Mouse (Mus musculus) intestine, embryonic 15.5 days (tissue): ENCODE results near the gene Sh2d3c. TPM values are rescaled to one million over a fixed set of nuclear protein-coding genes. Genes with fewer than 3 reads are reported as not detected.

Experiments used
- ATAC-seq: fragments of 200-750 bp; cut with Nextera tagmentation; 2 replicates; pipeline ENCODE4 v1.8.0; 2017; ENCODE audit warnings: moderate TSS enrichment, moderate library complexity
- H3K27ac ChIP-seq: fragments of 300-500 bp; sonication (generic); 2 replicates; pipeline ENCODE4 v1.5.1; 2015; ENCODE audit warnings: mild to moderate bottlenecking, inconsistent platforms
- H3K27me3 ChIP-seq: fragments of 300-500 bp; sonication (generic); replicated peaks from 2 replicates; pipeline ENCODE4 v1.6.1; 2015; ENCODE audit warnings: inconsistent platforms
- H3K36me3 ChIP-seq: fragments of 300-500 bp; sonication (generic); 2 replicates; pipeline ENCODE4 v1.6.1; 2015; ENCODE audit warnings: inconsistent platforms
- H3K4me1 ChIP-seq: fragments of 300-500 bp; sonication (generic); replicated peaks from 2 replicates; pipeline ENCODE4 v1.6.1; 2015; ENCODE audit warnings: inconsistent platforms
- H3K4me2 ChIP-seq: fragments of 300-500 bp; sonication (generic); replicated peaks from 2 replicates; pipeline ENCODE4 v1.6.1; 2015; ENCODE audit warnings: mild to moderate bottlenecking, inconsistent platforms
- H3K4me3 ChIP-seq: fragments of 300-500 bp; sonication (generic); replicated peaks from 2 replicates; pipeline ENCODE4 v1.5.1; 2015; ENCODE audit warnings: inconsistent platforms
- H3K9ac ChIP-seq: fragments of 300-500 bp; sonication (generic); 2 replicates; pipeline ENCODE4 v1.6.1; 2015; ENCODE audit warnings: inconsistent platforms
- H3K9me3 ChIP-seq: fragments of 300-500 bp; sonication (generic); 2 replicates; pipeline ENCODE4 v1.6.1; 2016; ENCODE audit warnings: inconsistent platforms
- WGBS: fragments of 180-500 bp; shearing (Covaris S2); methylation state at CpG from one replicate; pipeline ENCODE4 v1.1.7; 2015; 5-methylcytosine and 5-hydroxymethylcytosine counted together
- polyA plus RNA-seq: library from polyadenylated mRNA; unstranded; fragments of >200 nt; fragmentation: Nextera tagmentation; extraction: Ambion mirVana; gene quantifications from 2 replicates; pipeline ENCODE4 v1.2.1, GENCODE M21; 2015

Gene Sh2d3c
- polyA plus RNA-seq, 1 experiment from 2014 or later, result 28.6 TPM

- Histone ChIP-seq H3K4me2 (no peak overlapping the region), H3K27ac (no peak overlapping the region), H3K27me3 (no peaks in the 10 kb centered on the region), H3K4me3 (no peak overlapping the region), H3K9me3 (no peaks in the 10 kb centered on the region), H3K36me3 (no peaks in the 10 kb centered on the region), H3K4me1 (peaks cover 12% of the 10 kb centered on the region; the same call in 1 of the 2 replicates), H3K9ac (no peak overlapping the region)
- no peak for ATAC-seq
- WGBS, result 54% methylated on average over 19 of the region's 19 CpGs
These were observed 47.9 kb downstream of the Sh2d3c start for GRCm38 (mm10) chr2:32768661-32769285.

GRCm38 (mm10) chr2:32769327-32770085, 48.7 kb downstream of the Sh2d3c start:
- no peak for ATAC-seq
- Histone ChIP-seq H3K4me1 (peaks cover 17% of the 10 kb centered on the region; the same call in 1 of the 2 replicates), H3K9ac (no peak overlapping the region), H3K27me3 (no peaks in the 10 kb centered on the region), H3K9me3 (no peaks in the 10 kb centered on the region), H3K4me3 (no peak overlapping the region), H3K4me2 (no peak overlapping the region), H3K36me3 (no peaks in the 10 kb centered on the region), H3K27ac (no peak overlapping the region)
- WGBS, result 71% methylated on average over 5 of the region's 5 CpGs

GRCm38 (mm10) chr2:32771886-32772285, 51.0 kb downstream of the Sh2d3c start:
- Histone ChIP-seq H3K9me3 (no peaks in the 10 kb centered on the region), H3K36me3 (no peaks in the 10 kb centered on the region), H3K27ac (no peak overlapping the region), H3K27me3 (no peaks in the 10 kb centered on the region), H3K4me3 (no peak overlapping the region), H3K4me1 (peaks cover 28% of the 10 kb centered on the region), H3K9ac (no peak overlapping the region), H3K4me2 (peak overlapping the region; percentile 24)
- peak; percentile 15; the same call in 1 of the 2 replicates for ATAC-seq
- 23% methylated on average over 12 of the region's 12 CpGs for WGBS

- H3K9ac ChIP-seq, result no peak overlapping the region
- H3K27ac ChIP-seq, result no peak overlapping the region
- WGBS, result 74% methylated on average over 8 of the region's 8 CpGs
- H3K27me3 ChIP-seq, result no peaks in the 10 kb centered on the region
- no peaks in the 10 kb centered on the region for H3K36me3 ChIP-seq
- no peak overlapping the region for H3K4me3 ChIP-seq
- no peak overlapping the region for H3K4me2 ChIP-seq
- no peaks in the 10 kb centered on the region for H3K9me3 ChIP-seq
- H3K4me1 ChIP-seq, result peaks cover 28% of the 10 kb centered on the region
- ATAC-seq, result no peak
These were observed 51.9 kb downstream of the Sh2d3c start for GRCm38 (mm10) chr2:32772626-32773279.

- ATAC-seq, result peak; percentile 96
- under 1% methylated on average over 46 of the region's 46 CpGs for WGBS
- peak within 1 kb of the TSS; percentile 72 for H3K27ac ChIP-seq
These were observed 54.7 kb downstream of the Sh2d3c start, which contains the start of the genes Ttc16 and Ptrh1 for GRCm38 (mm10) chr2:32775359-32776074. Ttc16 (minus strand) TSS chr2:32775633. Ptrh1 (plus strand) TSS chr2:32775786.

GRCm38 (mm10) chr2:32776192-32776591, 55.3 kb downstream of the Sh2d3c start:
- no peak for ATAC-seq
- H3K36me3 ChIP-seq, result no peaks in the 10 kb centered on the region
- no peaks in the 10 kb centered on the region for H3K9me3 ChIP-seq
- H3K27ac ChIP-seq, result no peak overlapping the region
- peak overlapping the region; percentile 36; the same call in 1 of the 2 replicates for H3K9ac ChIP-seq
- 15% methylated on average over 22 of the region's 22 CpGs for WGBS
- H3K4me2 ChIP-seq, result peak overlapping the region; percentile 87
- no peaks in the 10 kb centered on the region for H3K27me3 ChIP-seq
- peaks cover 24% of the 10 kb centered on the region for H3K4me1 ChIP-seq
- H3K4me3 ChIP-seq, result peak overlapping the region; percentile 58

More at GRCm38 (mm10) chr2:32775359-32776074, 54.7 kb downstream of the Sh2d3c start, which contains the start of the genes Ttc16 and Ptrh1:
- H3K36me3 ChIP-seq, result no peaks in the 10 kb centered on the region
- no peaks in the 10 kb centered on the region for H3K9me3 ChIP-seq
- H3K4me2 ChIP-seq, result peak within 1 kb of the TSS; percentile 87
- H3K9ac ChIP-seq, result peak within 1 kb of the TSS; percentile 36
- H3K4me3 ChIP-seq, result peak within 1 kb of the TSS; percentile 58
- peaks cover 24% of the 10 kb centered on the region for H3K4me1 ChIP-seq
- H3K27me3 ChIP-seq, result no peaks in the 10 kb centered on the region

GRCm38 (mm10) chr2:32778081-32778480, 57.2 kb downstream of the Sh2d3c start:
- Histone ChIP-seq H3K27ac (no peak overlapping the region), H3K4me2 (no peak overlapping the region), H3K9ac (no peak overlapping the region), H3K9me3 (no peaks in the 10 kb centered on the region), H3K36me3 (no peaks in the 10 kb centered on the region), H3K4me1 (peaks cover 17% of the 10 kb centered on the region; the same call in 1 of the 2 replicates), H3K4me3 (no peak overlapping the region), H3K27me3 (no peaks in the 10 kb centered on the region)
- WGBS, result 95% methylated on average over 6 of the region's 6 CpGs
- no peak for ATAC-seq

GRCm38 (mm10) chr2:32779131-32779530, 58.3 kb downstream of the Sh2d3c start:
- H3K9ac ChIP-seq, result no peak overlapping the region

GRCm38 (mm10) chr2:32779714-32780113, 58.9 kb downstream of the Sh2d3c start:
- H3K4me3 ChIP-seq, result no peak overlapping the region
- no peaks in the 10 kb centered on the region for H3K9me3 ChIP-seq
- no peaks in the 10 kb centered on the region for H3K27me3 ChIP-seq
- 91% methylated on average over 6 of the region's 6 CpGs for WGBS
- ATAC-seq, result no peak
- no peak overlapping the region for H3K4me2 ChIP-seq
- H3K36me3 ChIP-seq, result no peaks in the 10 kb centered on the region
- H3K27ac ChIP-seq, result no peak overlapping the region
- H3K4me1 ChIP-seq, result peaks cover 9% of the 10 kb centered on the region; the same call in 1 of the 2 replicates
- H3K9ac ChIP-seq, result no peak overlapping the region

More at GRCm38 (mm10) chr2:32779131-32779530, 58.3 kb downstream of the Sh2d3c start:
- Histone ChIP-seq H3K27ac (no peak overlapping the region), H3K4me1 (peaks cover 14% of the 10 kb centered on the region; the same call in 1 of the 2 replicates), H3K4me3 (no peak overlapping the region), H3K36me3 (no peaks in the 10 kb centered on the region), H3K4me2 (no peak overlapping the region), H3K27me3 (no peaks in the 10 kb centered on the region), H3K9me3 (no peaks in the 10 kb centered on the region)
- ATAC-seq, result no peak
- 17% methylated on average over 8 of the region's 8 CpGs for WGBS

- WGBS, result 68% methylated on average over 6 of the region's 6 CpGs
These were observed 60.9 kb downstream of the Sh2d3c start for GRCm38 (mm10) chr2:32781710-32782109.

GRCm38 (mm10) chr2:32784048-32784681, 63.3 kb downstream of the Sh2d3c start, which contains the start of gene Cfap157:
Cfap157 (minus strand) TSS chr2:32784428.
- Histone ChIP-seq H3K27ac (no peak within 1 kb of the TSS), H3K4me1 (no peaks in the 10 kb centered on the region), H3K36me3 (no peaks in the 10 kb centered on the region), H3K27me3 (no peaks in the 10 kb centered on the region), H3K9ac (no peak within 1 kb of the TSS), H3K4me2 (no peak within 1 kb of the TSS), H3K4me3 (no peak within 1 kb of the TSS), H3K9me3 (no peaks in the 10 kb centered on the region)
- 53% methylated on average over 4 of the region's 4 CpGs for WGBS
- no peak for ATAC-seq

More at GRCm38 (mm10) chr2:32781710-32782109, 60.9 kb downstream of the Sh2d3c start:
- Histone ChIP-seq H3K4me3 (no peak overlapping the region), H3K4me1 (no peaks in the 10 kb centered on the region), H3K4me2 (no peak overlapping the region), H3K27ac (no peak overlapping the region), H3K36me3 (no peaks in the 10 kb centered on the region), H3K27me3 (no peaks in the 10 kb centered on the region), H3K9ac (no peak overlapping the region), H3K9me3 (no peaks in the 10 kb centered on the region)
- no peak for ATAC-seq
